Mouse (Mus musculus): ENCODE data around the gene Pi4k2b.
"Not testable (repeated sequence)": the region's sequence is repeated elsewhere in the genome, so short reads cannot be mapped to it uniquely, and the experiment has no call there.

The Pi4k2b gene

GRCm38 (mm10) chr5:52776466-52777354, 35.3 kb downstream of the Pi4k2b start:
- DNase-seq (ENCODE audit: low spot score in 2 of 2) = not testable (repeated sequence)

GRCm38 (mm10) chr5:52782523-52783250, 41.3 kb downstream of the Pi4k2b start:
- peak; percentile 79 to 86 for DNase-seq (ENCODE audit: low spot score in 2 of 2)

GRCm38 (mm10) chr5:52783251-52783620, 41.9 kb downstream of the Pi4k2b start:
- DNase-seq (ENCODE audit: low spot score in 2 of 2) = no peak

GRCm38 (mm10) chr5:52783957-52784356, 42.6 kb downstream of the Pi4k2b start:
- no peak for DNase-seq (ENCODE audit: low spot score in 2 of 2)

- DNase-seq (ENCODE audit: low spot score in 2 of 2) = no peak
These were observed 45.4 kb downstream of the Pi4k2b start for GRCm38 (mm10) chr5:52786556-52787322.

- no peak for DNase-seq (ENCODE audit: low spot score in 2 of 2)
These were observed 51.9 kb downstream of the Pi4k2b start for GRCm38 (mm10) chr5:52793230-52793629.

- no peak for DNase-seq (ENCODE audit: low spot score in 2 of 2)
These were observed 52.7 kb downstream of the Pi4k2b start for GRCm38 (mm10) chr5:52794109-52794508.

- DNase-seq (ENCODE audit: low spot score in 2 of 2) = no peak
These were observed 58.1 kb downstream of the Pi4k2b start for GRCm38 (mm10) chr5:52799274-52799985.

- DNase-seq (ENCODE audit: low spot score in 2 of 2) = no peak
These were observed 64.4 kb downstream of the Pi4k2b start for GRCm38 (mm10) chr5:52805801-52806200.

- DNase-seq (ENCODE audit: low spot score in 2 of 2) = no peak
These were observed 65.0 kb downstream of the Pi4k2b start for GRCm38 (mm10) chr5:52806349-52806748.

- DNase-seq (ENCODE audit: low spot score in 2 of 2) = no peak
These were observed 65.7 kb downstream of the Pi4k2b start for GRCm38 (mm10) chr5:52807030-52807429.

GRCm38 (mm10) chr5:52810446-52810845, 69.1 kb downstream of the Pi4k2b start:
- DNase-seq (ENCODE audit: low spot score in 2 of 2) = no peak

- no peak for DNase-seq (ENCODE audit: low spot score in 2 of 2)
These were observed 69.7 kb downstream of the Pi4k2b start for GRCm38 (mm10) chr5:52811056-52811455.

- DNase-seq (ENCODE audit: low spot score in 2 of 2) = no peak
These were observed 71.1 kb downstream of the Pi4k2b start for GRCm38 (mm10) chr5:52812456-52812855.

- DNase-seq (ENCODE audit: low spot score in 2 of 2) = no peak
These were observed 71.9 kb downstream of the Pi4k2b start for GRCm38 (mm10) chr5:52813312-52813711.

GRCm38 (mm10) chr5:52818676-52819075, 77.3 kb downstream of the Pi4k2b start:
- DNase-seq (ENCODE audit: low spot score in 2 of 2) = no peak

Data from frontal cortex, postnatal 10 days (tissue).